Mouse (Mus musculus) liver, embryonic 14.5 days (tissue): Measurements from ENCODE around the gene Eif4a1. TPM values are rescaled to one million over a fixed set of nuclear protein-coding genes. Genes with fewer than 3 reads are reported as not detected.

Experiments used
- ATAC-seq: fragments of 200-750 bp; cut with Nextera tagmentation; 2 replicates; pipeline ENCODE4 v1.8.0; 2017; ENCODE audit warnings: moderate number of reproducible peaks, mild to moderate bottlenecking, moderate library complexity; ENCODE audit not compliant: insufficient read depth
- DNase-seq, 3 experiments: peaks; one replicate each; pipeline ENCODE4 v3.0.0-alpha.2; 2012 to 2013; ENCODE audit warnings: low read depth in 3 of 3, low spot score in 3 of 3
- H3K27ac ChIP-seq: fragments of 300-500 bp; sonication (generic); 2 replicates; pipeline ENCODE4 v1.5.1; 2014; ENCODE audit warnings: moderate library complexity, mild to moderate bottlenecking, control low read depth, inconsistent platforms
- H3K27me3 ChIP-seq: fragments of 300-500 bp; sonication (generic); 2 replicates; pipeline ENCODE4 v1.6.1; 2014; ENCODE audit warnings: mild to moderate bottlenecking, low read length, moderate library complexity; ENCODE audit not compliant: control insufficient read depth, insufficient read depth
- H3K36me3 ChIP-seq: fragments of 300-500 bp; sonication (generic); replicated peaks from 2 replicates; pipeline ENCODE4 v1.6.1; 2014; ENCODE audit warnings: low read depth; ENCODE audit not compliant: control insufficient read depth, insufficient read depth
- H3K4me1 ChIP-seq, 2 experiments: fragments of 200-500 bp in 1 of 2; fragments of 300-500 bp in 1 of 2; sonication (generic) in 1 of 2; replicated peaks; 2 replicates each; pipeline ENCODE4 v1.6.1; 2012 to 2014; ENCODE audit warnings: antibody characterized with exemption in 1 of 2, inconsistent platforms in 1 of 2, low read length in 1 of 2; ENCODE audit not compliant: control insufficient read depth in 2 of 2, insufficient read depth in 2 of 2
- H3K4me2 ChIP-seq: fragments of 300-500 bp; sonication (generic); 2 replicates; pipeline ENCODE4 v1.6.1; 2014; ENCODE audit warnings: low read depth, mild to moderate bottlenecking, control low read depth, moderate library complexity
- H3K4me3 ChIP-seq, 2 experiments: fragments of 200-500 bp in 1 of 2; fragments of 300-500 bp in 1 of 2; sonication (generic) in 1 of 2; 2 replicates each; pipeline ENCODE4 v1.5.1; 2012 to 2014; ENCODE audit warnings: low read depth in 2 of 2, low read length in 2 of 2, mild to moderate bottlenecking in 2 of 2, control low read depth in 1 of 2, inconsistent platforms in 1 of 2, moderate library complexity in 1 of 2; ENCODE audit not compliant: insufficient read depth in 1 of 2
- H3K9ac ChIP-seq: fragments of 300-500 bp; sonication (generic); replicated peaks from 2 replicates; pipeline ENCODE4 v1.6.1; 2014; ENCODE audit warnings: mild to moderate bottlenecking, control low read depth, moderate library complexity
- H3K9me3 ChIP-seq: fragments of 300-500 bp; sonication (generic); 2 replicates; pipeline ENCODE4 v1.6.1; 2016; ENCODE audit warnings: low read length, mixed read lengths; ENCODE audit not compliant: control insufficient read depth
- CTCF ChIP-seq: IDR thresholded peaks from 2 replicates; pipeline ENCODE4 v1.5.1; 2016; ENCODE audit warnings: antibody characterized with exemption, low read depth, control low read depth
- EP300 ChIP-seq: IDR thresholded peaks from 2 replicates; pipeline ENCODE4 v1.6.1; 2016; ENCODE audit warnings: antibody characterized with exemption, low read depth
- WGBS: fragments of 180-500 bp; shearing (Covaris S2); extraction: QIAGEN DNeasy Blood & Tissue Kit; methylation state at CpG from one replicate; pipeline ENCODE4 v1.1.7; 2014; ENCODE audit not compliant: insufficient replicate concordance; 5-methylcytosine and 5-hydroxymethylcytosine counted together
- polyA plus RNA-seq, 2 experiments: library from polyadenylated mRNA; depleted of rRNA in 1 of 2; stranded (reverse) in 1 of 2; unstranded in 1 of 2; fragments of >200 nt; fragmentation: Nextera tagmentation in 1 of 2; extraction: Ambion mirVana in 1 of 2; gene quantifications; 2 replicates each; pipeline versions ENCODE4 v1.2.1 to v1.2.3; 2012 to 2014

Eif4a1 gene
- polyA plus RNA-seq, 2 experiments = 316 to 420 TPM

DNA sequence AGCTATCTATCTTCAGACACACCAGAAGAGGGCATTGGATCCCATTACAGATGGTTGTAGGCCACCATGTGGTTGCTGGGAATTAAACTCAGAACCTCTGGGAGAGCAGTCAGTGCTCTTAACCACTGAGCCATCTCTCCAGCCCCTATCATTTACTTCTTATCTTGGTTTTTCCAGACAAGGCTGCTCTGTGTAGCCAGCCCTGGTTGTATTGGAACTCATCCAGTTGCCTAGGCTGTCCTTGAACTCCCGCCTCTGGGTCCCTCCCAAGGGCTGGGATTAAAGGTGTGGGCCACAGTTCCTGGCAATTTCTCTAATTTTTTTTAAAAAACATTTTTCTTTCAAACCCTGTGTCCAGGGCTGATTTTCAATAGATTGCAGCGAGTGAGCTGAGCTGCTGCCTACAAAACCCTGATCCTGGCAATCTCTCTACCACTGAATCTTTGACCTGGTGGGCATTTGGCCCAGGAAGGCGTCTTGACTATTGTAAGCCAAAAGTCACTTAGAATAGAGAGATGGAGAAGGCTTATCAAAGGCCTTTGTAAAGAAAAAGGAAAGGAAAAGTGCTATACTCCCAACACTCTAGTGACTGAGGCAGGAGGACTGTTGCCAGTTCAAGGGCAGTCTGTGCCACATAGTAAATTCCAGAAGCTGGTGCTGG lies 10.9 kb downstream of the Eif4a1 start:
- peak in 1 of 3 experiments; percentile 35 for DNase-seq
- H3K4me3 ChIP-seq = peak overlapping the region; percentile 64 to 98
- peaks cover 40% of the 10 kb centered on the region for H3K36me3 ChIP-seq

DNA sequence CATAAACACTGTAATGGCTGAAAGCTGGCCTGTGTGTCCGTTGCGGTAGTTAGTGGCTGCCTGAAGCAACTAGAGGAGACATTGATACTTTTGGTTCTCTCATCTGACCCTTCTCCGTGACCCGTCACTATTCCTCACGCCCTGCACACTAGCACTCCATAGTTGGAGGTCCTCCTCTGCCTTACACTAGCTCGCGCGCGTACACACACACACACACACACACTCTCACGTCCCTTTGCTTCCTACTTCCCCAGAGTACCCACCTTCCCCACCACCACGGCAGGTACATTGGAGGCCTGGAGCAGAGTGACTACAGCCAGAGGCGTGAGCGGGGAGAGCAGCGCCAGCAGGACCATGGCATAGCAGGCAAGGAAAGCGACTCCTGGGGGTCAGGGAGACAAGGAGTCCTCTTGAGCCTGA lies 14.8 kb downstream of the Eif4a1 start:
- Histone ChIP-seq H3K27me3 (no peaks in the 10 kb centered on the region), H3K36me3 (peaks cover 25% of the 10 kb centered on the region), H3K4me3 (no peak overlapping the region), H3K27ac (no peak overlapping the region), H3K9me3 (no peaks in the 10 kb centered on the region), H3K9ac (no peak overlapping the region), H3K4me1 (peaks cover 13 to 17% of the 10 kb centered on the region in 2 experiments), H3K4me2 (no peak overlapping the region)
- no peak for TF ChIP-seq CTCF
- TF ChIP-seq EP300 = no peak
- ATAC-seq = no peak
- no peak for DNase-seq
- WGBS = 75% methylated on average over 15 of the region's 15 CpGs

More for the DNA sequence above, 10.9 kb downstream of the Eif4a1 start:
- Histone ChIP-seq H3K4me1 (peaks cover 20 to 27% of the 10 kb centered on the region in 2 experiments), H3K9me3 (no peaks in the 10 kb centered on the region), H3K4me2 (peak overlapping the region; percentile 74), H3K27ac (peak overlapping the region; percentile 81), H3K27me3 (no peaks in the 10 kb centered on the region), H3K9ac (peak overlapping the region; percentile 60)
- ATAC-seq = no peak
- TF ChIP-seq CTCF (no peak), EP300 (no peak)
- WGBS = 37% methylated on average over 3 of the region's 3 CpGs

DNA sequence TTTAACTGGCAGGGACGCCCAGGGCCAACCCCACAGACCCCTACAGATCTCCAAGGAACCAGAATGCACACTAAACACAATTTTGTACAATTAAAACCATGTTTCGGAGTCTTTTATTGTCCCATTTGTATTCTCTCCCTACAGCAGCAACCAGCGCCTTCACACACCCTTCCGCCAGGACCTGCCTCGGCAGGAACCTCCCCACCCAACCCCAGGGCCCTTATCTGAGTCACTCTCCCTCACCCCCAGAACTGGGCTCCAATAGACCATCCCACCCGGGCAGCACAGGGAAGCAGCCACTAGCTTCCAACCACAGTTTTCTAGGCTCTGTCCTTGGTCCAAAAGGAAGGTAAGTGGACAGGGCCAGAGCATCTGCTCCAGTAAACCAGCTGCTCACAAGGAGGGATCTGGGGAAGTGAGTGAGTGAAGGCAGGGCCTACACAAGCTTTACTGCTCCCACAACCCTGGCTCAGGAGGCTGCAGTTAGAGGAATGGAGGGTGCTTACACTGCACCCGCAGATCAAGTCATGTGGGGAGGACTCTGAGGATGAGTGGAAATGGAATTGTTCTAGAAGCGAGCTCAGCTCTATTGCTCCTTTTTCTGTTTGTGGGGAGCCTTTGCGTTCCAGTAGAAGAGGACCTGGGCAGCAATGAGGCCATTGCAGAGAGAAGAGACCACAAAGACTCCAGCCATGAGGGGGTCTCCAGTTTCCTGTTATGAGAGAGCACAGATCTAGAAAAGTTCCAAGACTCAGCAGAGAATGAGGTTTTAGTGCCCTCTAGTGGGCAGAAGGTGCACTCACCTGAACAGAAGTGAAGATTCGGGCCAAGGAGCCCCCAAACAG lies 15.4 kb downstream of the Eif4a1 start:
- Histone ChIP-seq H3K4me1 (peaks cover 13 to 17% of the 10 kb centered on the region in 2 experiments), H3K27ac (no peak overlapping the region), H3K9me3 (no peaks in the 10 kb centered on the region), H3K4me3 (no peak overlapping the region), H3K4me2 (no peak overlapping the region), H3K9ac (no peak overlapping the region), H3K36me3 (peaks cover 30% of the 10 kb centered on the region), H3K27me3 (no peaks in the 10 kb centered on the region)
- no peak for ATAC-seq
- 49% methylated on average over 10 of the region's 10 CpGs for WGBS
- no peak for DNase-seq
- TF ChIP-seq CTCF (peak; percentile 88), EP300 (no peak)

DNA sequence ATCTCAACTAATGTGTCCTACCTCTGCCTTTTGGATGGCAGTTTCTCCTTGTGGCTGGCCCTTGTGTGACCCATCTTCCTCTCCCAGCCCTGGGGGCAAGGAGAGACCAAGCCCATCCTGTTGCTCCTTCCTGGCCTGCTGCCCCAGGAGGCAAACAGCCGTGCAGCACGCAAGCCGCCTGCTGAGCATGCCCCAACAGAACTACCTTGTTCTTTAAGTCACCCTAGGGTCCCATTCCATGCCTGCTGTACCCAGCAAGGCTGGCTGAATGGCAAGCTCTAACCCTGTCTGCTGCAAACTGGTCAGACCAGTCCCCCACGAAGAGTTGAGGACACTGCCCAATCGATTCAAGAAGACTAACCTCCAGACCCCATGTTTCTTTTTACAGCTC lies 16.2 kb downstream of the Eif4a1 start:
- WGBS = 86% methylated on average over 5 of the region's 5 CpGs
- Histone ChIP-seq H3K4me3 (no peak overlapping the region), H3K36me3 (peaks cover 38% of the 10 kb centered on the region), H3K4me1 (peaks cover 6 to 9% of the 10 kb centered on the region in 2 experiments), H3K27me3 (no peaks in the 10 kb centered on the region), H3K9me3 (no peaks in the 10 kb centered on the region), H3K4me2 (no peak overlapping the region), H3K9ac (no peak overlapping the region), H3K27ac (no peak overlapping the region)
- ATAC-seq (no peak), DNase-seq (no peak)
- TF ChIP-seq CTCF = no peak
- TF ChIP-seq EP300 = no peak
